Mouse (Mus musculus): ENCODE results near the gene Ppp1r12b.

Ppp1r12b gene

DNA sequence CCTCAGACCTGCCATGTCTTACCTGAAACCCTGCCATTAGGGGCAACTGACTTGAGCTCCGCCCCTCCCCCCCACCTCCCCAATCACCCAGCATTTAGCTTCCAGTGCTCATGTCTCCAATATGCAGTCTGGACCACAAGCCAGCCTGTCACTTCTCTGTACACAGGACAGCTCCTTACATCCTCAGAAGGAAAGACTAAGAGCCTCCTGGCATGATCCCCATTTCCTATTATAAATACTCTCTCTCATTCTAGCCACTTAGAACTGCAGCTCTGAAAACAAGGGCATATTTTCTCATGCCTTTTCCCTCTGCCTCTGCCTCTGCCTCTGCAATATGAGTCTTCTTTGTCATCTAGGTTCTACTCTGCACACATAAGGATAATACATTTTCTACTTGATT lies 159.7 kb downstream of the Ppp1r12b start:
- DNase-seq (ENCODE audit: low read depth), result no peak

GRCm38 (mm10) chr1:134791456-134791855 lies 164.3 kb downstream of the Ppp1r12b start:
- no peak for DNase-seq (ENCODE audit: low read depth)

DNA sequence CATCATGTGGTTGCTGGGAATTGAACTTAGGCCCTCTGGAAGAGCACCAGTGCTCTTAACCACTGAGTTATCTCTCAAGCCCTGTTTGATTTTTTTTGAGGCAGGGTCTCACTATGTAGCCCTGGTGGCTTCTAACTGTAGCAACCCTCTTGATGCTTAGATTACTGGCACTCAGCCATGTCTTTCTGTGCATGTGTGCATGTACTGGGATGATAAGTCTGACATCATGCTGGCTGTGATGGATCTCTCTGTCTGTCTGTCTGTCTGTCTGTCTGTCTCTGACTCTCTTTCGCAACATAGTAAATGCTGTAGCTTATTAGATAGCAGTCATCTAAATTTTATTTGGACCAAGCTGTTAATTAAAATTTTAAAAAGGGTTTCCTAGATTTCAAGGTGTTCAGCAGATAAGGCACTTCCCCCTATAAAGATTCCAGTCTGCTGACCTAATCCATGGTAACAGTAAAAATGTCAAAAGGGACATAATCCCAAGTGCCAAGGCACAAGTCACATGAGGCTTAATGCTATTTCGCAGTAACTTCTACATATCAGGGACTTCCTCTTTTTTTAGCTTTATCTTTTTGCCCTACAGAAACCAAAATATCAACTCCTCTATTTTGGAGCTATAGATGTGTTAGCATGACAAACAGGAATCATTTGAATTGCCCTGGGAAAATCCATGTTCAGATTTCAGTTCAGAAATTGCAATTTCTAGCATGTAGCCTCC lies 164.9 kb downstream of the Ppp1r12b start:
- no peak for DNase-seq (ENCODE audit: low read depth)

DNA sequence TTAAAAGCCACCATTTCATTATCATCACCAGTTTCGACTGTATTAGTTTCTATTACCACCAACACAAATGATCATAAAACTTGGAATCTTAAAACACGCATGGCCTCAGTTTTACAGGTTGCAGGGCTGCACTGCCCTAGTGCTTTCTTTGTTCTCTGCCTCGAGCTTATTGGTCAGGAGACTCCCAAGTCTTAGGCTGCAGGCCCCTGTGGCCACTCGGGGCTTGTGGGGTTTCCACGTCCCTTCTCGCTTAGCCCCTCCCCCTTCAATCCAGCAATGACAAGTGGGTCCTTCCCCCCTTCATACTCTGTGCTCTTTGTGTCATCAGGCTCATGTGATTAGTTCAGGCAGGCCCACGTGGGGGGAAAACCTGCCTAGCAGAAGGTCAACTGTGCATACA lies 167.6 kb downstream of the Ppp1r12b start:
- DNase-seq (ENCODE audit: low read depth), result no peak

DNA sequence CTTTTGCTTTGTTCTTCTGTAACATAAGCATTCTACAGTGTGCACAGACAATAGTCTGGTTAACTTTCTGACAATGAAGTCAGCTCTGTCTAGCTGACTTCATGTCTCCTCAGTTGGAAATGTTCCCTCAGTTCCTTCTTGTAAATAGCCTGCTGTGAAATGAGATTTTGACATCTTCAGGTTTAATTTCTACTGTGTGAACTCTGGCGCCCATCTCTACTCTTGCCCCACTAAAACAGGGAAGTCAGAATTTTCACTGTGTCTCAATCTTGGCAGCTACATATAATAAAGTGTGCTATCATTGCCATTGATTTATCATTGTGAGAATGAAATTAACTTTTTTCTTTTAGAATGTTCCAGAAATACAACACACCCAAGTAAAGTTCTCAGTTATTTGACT lies 170.8 kb downstream of the Ppp1r12b start:
- DNase-seq (ENCODE audit: low read depth), result no peak

GRCm38 (mm10) chr1:134784481-134784880 lies 171.3 kb downstream of the Ppp1r12b start:
- DNase-seq (ENCODE audit: low read depth), result no peak

DNA sequence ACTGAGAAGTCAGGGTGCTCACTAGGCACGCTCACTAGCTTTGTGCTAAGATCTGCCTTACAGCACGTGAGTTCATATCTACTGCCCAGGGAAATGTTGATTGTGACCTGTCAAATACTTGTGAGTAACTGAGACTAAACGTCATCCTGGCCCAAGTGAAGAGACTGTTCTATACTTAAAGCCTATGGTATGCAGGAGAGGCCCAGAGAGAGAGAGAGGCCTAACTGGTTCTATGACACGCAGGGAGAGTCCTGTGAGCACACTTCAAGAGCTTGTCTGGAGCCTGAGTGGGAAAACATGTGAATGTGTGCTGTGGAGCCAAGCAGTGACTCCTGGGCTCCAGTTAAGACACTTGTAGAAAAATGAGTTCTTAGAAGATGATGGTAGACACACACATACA lies 171.8 kb downstream of the Ppp1r12b start:
- no peak for DNase-seq (ENCODE audit: low read depth)

GRCm38 (mm10) chr1:134782797-134783196 lies 172.9 kb downstream of the Ppp1r12b start:
- no peak for DNase-seq (ENCODE audit: low read depth)

DNA sequence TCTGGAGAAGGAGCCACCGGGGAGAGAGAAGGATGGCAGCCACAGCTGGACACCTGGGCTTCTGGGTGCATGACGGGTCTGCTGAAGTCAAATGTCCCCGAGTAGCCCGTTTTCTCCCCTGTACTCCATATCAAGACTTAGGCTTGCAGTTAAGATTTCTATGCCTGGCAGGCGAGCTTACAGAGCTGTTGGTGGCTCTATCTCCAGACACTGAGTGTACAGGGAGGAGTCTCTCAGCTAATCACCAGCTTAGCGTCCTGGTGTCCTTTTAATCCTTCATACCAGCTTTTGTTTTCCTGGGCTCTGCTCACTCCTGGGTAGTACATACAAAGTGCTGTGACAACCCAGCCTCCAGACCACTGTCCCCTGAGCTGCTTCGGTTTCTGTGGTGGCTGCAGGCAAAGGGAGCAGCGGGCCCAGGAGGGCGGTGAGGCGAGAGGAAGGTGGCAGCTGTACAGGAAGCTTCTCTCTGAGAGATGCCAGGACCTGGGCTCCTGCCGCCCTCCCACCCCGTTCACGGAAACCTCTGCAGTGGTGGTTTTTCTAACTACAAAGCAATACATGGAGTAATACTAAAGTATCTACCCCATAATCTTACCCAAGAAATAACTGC lies 177.7 kb downstream of the Ppp1r12b start:
- DNase-seq (ENCODE audit: low read depth), result no peak

DNA sequence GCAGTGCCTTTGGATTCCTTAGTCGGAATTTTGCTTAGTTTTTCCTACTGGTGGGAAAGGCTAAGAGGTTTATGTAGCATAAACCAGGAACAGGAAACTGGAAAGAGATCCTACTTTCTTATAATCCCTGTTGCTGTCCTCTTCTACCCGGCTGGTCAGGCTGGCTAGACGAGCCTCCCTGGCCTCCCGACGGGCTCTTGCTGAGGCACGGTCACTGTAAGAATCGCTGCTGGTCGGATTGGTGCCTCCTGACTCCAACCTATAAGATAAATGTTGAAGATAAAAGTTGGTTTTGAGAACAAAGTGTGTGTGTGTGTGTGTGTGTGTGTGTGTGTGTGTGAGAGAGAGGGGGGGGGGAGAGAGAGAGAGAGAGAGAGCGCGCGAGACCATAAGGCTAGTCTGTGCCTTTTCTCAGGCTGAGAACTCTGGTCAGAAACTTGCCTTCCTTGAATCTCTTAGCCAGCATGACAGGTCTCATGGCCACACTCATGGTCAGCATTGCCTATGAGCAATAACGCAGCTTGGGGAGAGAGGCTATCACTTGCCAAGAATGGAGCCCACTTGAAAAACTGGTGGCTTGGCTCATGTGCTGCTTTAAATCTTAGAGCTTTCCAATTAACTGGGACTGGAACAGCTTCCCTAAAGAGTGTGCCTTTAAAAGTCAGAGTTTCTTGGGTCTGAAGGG lies 178.4 kb downstream of the Ppp1r12b start:
- no peak for DNase-seq (ENCODE audit: low read depth)

- DNase-seq (ENCODE audit: low read depth), result no peak
Observed at GRCm38 (mm10) chr1:134775631-134776030, 180.1 kb downstream of the Ppp1r12b start.

- no peak for DNase-seq (ENCODE audit: low read depth)
Observed at GRCm38 (mm10) chr1:134774728-134775287, 180.9 kb downstream of the Ppp1r12b start.

- DNase-seq (ENCODE audit: low read depth), result no peak
Observed at GRCm38 (mm10) chr1:134774247-134774646, 181.5 kb downstream of the Ppp1r12b start.

GRCm38 (mm10) chr1:134773256-134773655 lies 182.5 kb downstream of the Ppp1r12b start:
- DNase-seq (ENCODE audit: low read depth), result no peak

- DNase-seq (ENCODE audit: low read depth), result peak; percentile 53
Observed at GRCm38 (mm10) chr1:134772821-134773220, 182.9 kb downstream of the Ppp1r12b start.

DNA sequence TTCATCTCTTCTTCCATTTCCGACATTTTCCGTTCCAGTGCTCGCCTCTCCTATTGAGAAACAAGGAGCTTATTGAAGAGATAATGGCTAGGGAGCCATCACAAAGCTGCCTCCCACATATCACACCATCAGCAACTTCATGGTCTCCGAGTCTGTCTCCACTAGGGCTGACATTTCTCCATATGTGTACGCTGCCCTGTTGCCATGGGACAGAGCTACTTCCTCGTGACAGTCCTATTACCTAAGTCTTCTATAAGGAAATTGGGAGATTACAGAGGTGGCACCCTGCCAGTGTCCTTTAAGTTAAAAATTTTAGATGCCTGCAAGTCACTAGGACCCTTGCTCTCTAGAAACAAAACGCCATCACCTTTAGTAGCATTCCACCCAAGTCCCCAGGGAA lies 183.7 kb downstream of the Ppp1r12b start:
- no peak for DNase-seq (ENCODE audit: low read depth)

- peak; percentile 51 for DNase-seq (ENCODE audit: low read depth)
Observed at GRCm38 (mm10) chr1:134771353-134771752, 184.4 kb downstream of the Ppp1r12b start.

- DNase-seq (ENCODE audit: low read depth), result no peak
Observed at GRCm38 (mm10) chr1:134770312-134770711, 185.4 kb downstream of the Ppp1r12b start.

- no peak for DNase-seq (ENCODE audit: low read depth)
Observed at GRCm38 (mm10) chr1:134766448-134766847, 189.3 kb downstream of the Ppp1r12b start.

- no peak for DNase-seq (ENCODE audit: low read depth)
Observed at GRCm38 (mm10) chr1:134764831-134765458, 190.8 kb downstream of the Ppp1r12b start.

- no peak for DNase-seq (ENCODE audit: low read depth)
Observed at GRCm38 (mm10) chr1:134763776-134764438, 191.8 kb downstream of the Ppp1r12b start.

DNA sequence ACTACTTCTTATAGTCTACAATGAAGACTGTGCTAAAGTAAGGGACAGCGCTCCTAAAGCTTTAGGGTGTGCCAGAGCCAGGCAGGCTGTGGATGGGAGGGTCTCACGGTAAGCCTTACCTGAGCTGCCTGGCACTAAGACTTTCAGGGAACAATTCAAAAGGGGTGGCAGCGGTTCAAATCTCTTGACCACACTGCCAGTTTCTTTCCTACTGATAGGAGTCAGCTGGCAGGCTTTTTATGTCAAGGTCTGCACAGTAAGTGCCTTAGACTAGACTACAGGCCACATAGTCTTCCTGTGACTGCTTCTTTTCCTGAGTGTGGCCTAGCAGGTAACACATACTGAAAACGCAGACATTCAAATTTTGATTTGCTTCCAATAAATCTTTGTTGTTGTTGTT lies 192.5 kb downstream of the Ppp1r12b start:
- no peak for DNase-seq (ENCODE audit: low read depth)
